Mouse (Mus musculus): Measurements from ENCODE around the gene Nup98. TPM values are rescaled to one million over a fixed set of nuclear protein-coding genes. Genes with fewer than 3 reads are reported as not detected.

Gene Nup98
- polyA plus RNA-seq, 1 experiment from 2014 or later, result 13.3 TPM

- Histone ChIP-seq H3K36me3 (ENCODE audit: control insufficient read depth, insufficient read depth) (no peaks in the 10 kb centered on the region), H3K9ac (ENCODE audit: low read depth, low read length) (peak overlapping the region; percentile 90), H3K27me3 (replicated peaks; ENCODE audit: control insufficient read depth, insufficient read depth, low read length) (no peaks in the 10 kb centered on the region), H3K4me1 (replicated peaks; ENCODE audit: control insufficient read depth, insufficient read depth, low read length) (peaks cover 32% of the 10 kb centered on the region), H3K27ac (ENCODE audit: low read depth, low read length) (peak overlapping the region; percentile 100), H3K4me3 (ENCODE audit: low read depth, low read length) (peak overlapping the region; percentile 82), H3K9me3 (ENCODE audit: control insufficient read depth) (no peaks in the 10 kb centered on the region), H3K4me2 (replicated peaks; ENCODE audit: low read depth) (peak overlapping the region; percentile 88)
- 0% methylated on average over 32 of the region's 33 CpGs for WGBS
- peak; percentile 92 for TF ChIP-seq CTCF (IDR thresholded peaks at IDR 0.05; ENCODE audit: low read depth)
- ATAC-seq, result peak; percentile 73
Observed at GRCm38 (mm10) chr7:102250631-102251214, 40.7 kb upstream of the Nup98 start.

GRCm38 (mm10) chr7:102249896-102250630, 40.1 kb upstream of the Nup98 start:
- no peaks in the 10 kb centered on the region for H3K36me3 ChIP-seq (ENCODE audit: control insufficient read depth, insufficient read depth)
- peak overlapping the region; percentile 88 for H3K4me2 ChIP-seq (replicated peaks; ENCODE audit: low read depth)
- H3K9ac ChIP-seq (ENCODE audit: low read depth, low read length), result peak overlapping the region; percentile 90
- WGBS, result under 1% methylated on average over 42 of the region's 49 CpGs
- peak overlapping the region; percentile 82 for H3K4me3 ChIP-seq (ENCODE audit: low read depth, low read length)
- TF ChIP-seq CTCF (IDR thresholded peaks at IDR 0.05; ENCODE audit: low read depth), result no peak
- no peaks in the 10 kb centered on the region for H3K27me3 ChIP-seq (replicated peaks; ENCODE audit: control insufficient read depth, insufficient read depth, low read length)
- H3K27ac ChIP-seq (ENCODE audit: low read depth, low read length), result peak overlapping the region; percentile 100
- H3K9me3 ChIP-seq (ENCODE audit: control insufficient read depth), result no peaks in the 10 kb centered on the region
- peaks cover 35% of the 10 kb centered on the region for H3K4me1 ChIP-seq (replicated peaks; ENCODE audit: control insufficient read depth, insufficient read depth, low read length)
- ATAC-seq, result peak; percentile 81

- peak overlapping the region; percentile 82 for H3K4me3 ChIP-seq (ENCODE audit: low read depth, low read length)
- no peaks in the 10 kb centered on the region for H3K27me3 ChIP-seq (replicated peaks; ENCODE audit: control insufficient read depth, insufficient read depth, low read length)
- 0% methylated on average over 23 of the region's 23 CpGs for WGBS
- peak overlapping the region; percentile 100 for H3K27ac ChIP-seq (ENCODE audit: low read depth, low read length)
- ATAC-seq, result peak; percentile 32
- H3K9ac ChIP-seq (ENCODE audit: low read depth, low read length), result peak overlapping the region; percentile 90
- H3K4me2 ChIP-seq (replicated peaks; ENCODE audit: low read depth), result peak overlapping the region; percentile 88
- no peaks in the 10 kb centered on the region for H3K9me3 ChIP-seq (ENCODE audit: control insufficient read depth)
- 0 out of 2 replicates have a peak, but pooled peaks have one; percentile 1 for TF ChIP-seq CTCF (IDR thresholded peaks at IDR 0.05; ENCODE audit: low read depth)
- H3K4me1 ChIP-seq (replicated peaks; ENCODE audit: control insufficient read depth, insufficient read depth, low read length), result peaks cover 39% of the 10 kb centered on the region
- H3K36me3 ChIP-seq (ENCODE audit: control insufficient read depth, insufficient read depth), result no peaks in the 10 kb centered on the region
Observed at GRCm38 (mm10) chr7:102249531-102249895, 39.5 kb upstream of the Nup98 start.

- no peak for TF ChIP-seq CTCF (IDR thresholded peaks at IDR 0.05; ENCODE audit: low read depth)
- Histone ChIP-seq H3K9me3 (ENCODE audit: control insufficient read depth) (no peaks in the 10 kb centered on the region), H3K36me3 (ENCODE audit: control insufficient read depth, insufficient read depth) (0 out of 2 replicates have a peak, but pooled peaks cover 3% of the 10 kb centered on the region), H3K4me1 (replicated peaks; ENCODE audit: control insufficient read depth, insufficient read depth, low read length) (peaks cover 41% of the 10 kb centered on the region), H3K27me3 (replicated peaks; ENCODE audit: control insufficient read depth, insufficient read depth, low read length) (no peaks in the 10 kb centered on the region), H3K27ac (ENCODE audit: low read depth, low read length) (peak overlapping the region; percentile 100), H3K4me2 (replicated peaks; ENCODE audit: low read depth) (peak overlapping the region; percentile 88), H3K9ac (ENCODE audit: low read depth, low read length) (peak overlapping the region; percentile 90), H3K4me3 (ENCODE audit: low read depth, low read length) (peak overlapping the region; percentile 82)
- WGBS, result 7% methylated on average over 16 of the region's 16 CpGs
- ATAC-seq, result no peak
Observed at GRCm38 (mm10) chr7:102248691-102249404, 38.9 kb upstream of the Nup98 start.

GRCm38 (mm10) chr7:102246956-102247797, 37.2 kb upstream of the Nup98 start:
- 59% methylated on average over 12 of the region's 12 CpGs for WGBS
- Histone ChIP-seq H3K27ac (ENCODE audit: low read depth, low read length) (peak overlapping the region; percentile 84; the same call in 1 of the 2 replicates), H3K36me3 (ENCODE audit: control insufficient read depth, insufficient read depth) (0 out of 2 replicates have a peak, but pooled peaks cover 4% of the 10 kb centered on the region), H3K4me2 (replicated peaks; ENCODE audit: low read depth) (peak overlapping the region; percentile 88), H3K4me3 (ENCODE audit: low read depth, low read length) (0 out of 2 replicates have a peak overlapping the region, but pooled peaks have one; percentile 6), H3K27me3 (replicated peaks; ENCODE audit: control insufficient read depth, insufficient read depth, low read length) (no peaks in the 10 kb centered on the region), H3K4me1 (replicated peaks; ENCODE audit: control insufficient read depth, insufficient read depth, low read length) (peaks cover 48% of the 10 kb centered on the region), H3K9ac (ENCODE audit: low read depth, low read length) (no peak overlapping the region), H3K9me3 (ENCODE audit: control insufficient read depth) (no peaks in the 10 kb centered on the region)
- ATAC-seq, result no peak
- TF ChIP-seq CTCF (IDR thresholded peaks at IDR 0.05; ENCODE audit: low read depth), result no peak

All from intestine, postnatal 0 days (tissue).